Mouse (Mus musculus): ENCODE results near the gene Pax8. TPM values are rescaled to one million over a fixed set of nuclear protein-coding genes. Genes with fewer than 3 reads are reported as not detected.

Pax8 gene
- polyA plus RNA-seq, 1 experiment from 2014 or later, result 0.27 TPM

GRCm38 (mm10) chr2:24435699-24436098, 39.7 kb downstream of the Pax8 start:
- Histone ChIP-seq H3K36me3 (ENCODE audit: control insufficient read depth, insufficient read depth, low read length) (no peaks in the 10 kb centered on the region), H3K4me3 (ENCODE audit: low read depth, low read length) (no peak overlapping the region), H3K9me3 (replicated peaks; ENCODE audit: control insufficient read depth, low read length) (no peaks in the 10 kb centered on the region), H3K4me2 (no peak overlapping the region), H3K27me3 (ENCODE audit: control insufficient read depth, insufficient read depth, low read length) (no peaks in the 10 kb centered on the region), H3K9ac (ENCODE audit: low read depth, low read length) (no peak overlapping the region), H3K27ac (ENCODE audit: low read depth, low read length) (no peak overlapping the region), H3K4me1 (ENCODE audit: control insufficient read depth, insufficient read depth, low read length) (no peaks in the 10 kb centered on the region; the same call in 1 of the 2 replicates)
- no peak for ATAC-seq (replicated peaks; ENCODE audit: insufficient number of reproducible peaks, low FRiP score, low TSS enrichment)
- WGBS (ENCODE audit: insufficient replicate concordance), result 62% methylated on average over 11 of the region's 11 CpGs

GRCm38 (mm10) chr2:24434670-24435069, 40.7 kb downstream of the Pax8 start:
- H3K9me3 ChIP-seq (replicated peaks; ENCODE audit: control insufficient read depth, low read length), result no peaks in the 10 kb centered on the region
- no peak overlapping the region for H3K4me3 ChIP-seq (ENCODE audit: low read depth, low read length)
- no peak for ATAC-seq (replicated peaks; ENCODE audit: insufficient number of reproducible peaks, low FRiP score, low TSS enrichment)
- H3K27ac ChIP-seq (ENCODE audit: low read depth, low read length), result no peak overlapping the region
- 60% methylated on average over 2 of the region's 2 CpGs for WGBS (ENCODE audit: insufficient replicate concordance)
- H3K27me3 ChIP-seq (ENCODE audit: control insufficient read depth, insufficient read depth, low read length), result no peaks in the 10 kb centered on the region
- no peaks in the 10 kb centered on the region for H3K36me3 ChIP-seq (ENCODE audit: control insufficient read depth, insufficient read depth, low read length)
- H3K4me2 ChIP-seq, result no peak overlapping the region
- no peak overlapping the region for H3K9ac ChIP-seq (ENCODE audit: low read depth, low read length)
- no peaks in the 10 kb centered on the region; the same call in 1 of the 2 replicates for H3K4me1 ChIP-seq (ENCODE audit: control insufficient read depth, insufficient read depth, low read length)

GRCm38 (mm10) chr2:24429806-24430205, 45.6 kb downstream of the Pax8 start:
- Histone ChIP-seq H3K27ac (ENCODE audit: low read depth, low read length) (no peak overlapping the region), H3K9ac (ENCODE audit: low read depth, low read length) (no peak overlapping the region), H3K4me1 (ENCODE audit: control insufficient read depth, insufficient read depth, low read length) (no peaks in the 10 kb centered on the region; the same call in 1 of the 2 replicates), H3K4me3 (ENCODE audit: low read depth, low read length) (no peak overlapping the region), H3K27me3 (ENCODE audit: control insufficient read depth, insufficient read depth, low read length) (no peaks in the 10 kb centered on the region), H3K9me3 (replicated peaks; ENCODE audit: control insufficient read depth, low read length) (no peaks in the 10 kb centered on the region), H3K4me2 (no peak overlapping the region), H3K36me3 (ENCODE audit: control insufficient read depth, insufficient read depth, low read length) (no peaks in the 10 kb centered on the region)
- no peak for ATAC-seq (replicated peaks; ENCODE audit: insufficient number of reproducible peaks, low FRiP score, low TSS enrichment)
- WGBS (ENCODE audit: insufficient replicate concordance), result 71% methylated on average over 4 of the region's 4 CpGs

- 54% methylated on average over 12 of the region's 12 CpGs for WGBS (ENCODE audit: insufficient replicate concordance)
- H3K36me3 ChIP-seq (ENCODE audit: control insufficient read depth, insufficient read depth, low read length), result no peaks in the 10 kb centered on the region
- H3K9me3 ChIP-seq (replicated peaks; ENCODE audit: control insufficient read depth, low read length), result no peaks in the 10 kb centered on the region
- no peak overlapping the region for H3K27ac ChIP-seq (ENCODE audit: low read depth, low read length)
- no peak overlapping the region for H3K4me2 ChIP-seq
- no peaks in the 10 kb centered on the region for H3K4me1 ChIP-seq (ENCODE audit: control insufficient read depth, insufficient read depth, low read length)
- ATAC-seq (replicated peaks; ENCODE audit: insufficient number of reproducible peaks, low FRiP score, low TSS enrichment), result no peak
- H3K9ac ChIP-seq (ENCODE audit: low read depth, low read length), result no peak overlapping the region
- no peak overlapping the region for H3K4me3 ChIP-seq (ENCODE audit: low read depth, low read length)
- no peaks in the 10 kb centered on the region for H3K27me3 ChIP-seq (ENCODE audit: control insufficient read depth, insufficient read depth, low read length)
Observed at GRCm38 (mm10) chr2:24427866-24428675, 47.3 kb downstream of the Pax8 start.

GRCm38 (mm10) chr2:24425630-24426029, 49.8 kb downstream of the Pax8 start:
- WGBS (ENCODE audit: insufficient replicate concordance), result 65% methylated on average over 2 of the region's 2 CpGs
- H3K9me3 ChIP-seq (replicated peaks; ENCODE audit: control insufficient read depth, low read length), result no peaks in the 10 kb centered on the region
- ATAC-seq (replicated peaks; ENCODE audit: insufficient number of reproducible peaks, low FRiP score, low TSS enrichment), result no peak
- no peaks in the 10 kb centered on the region for H3K4me1 ChIP-seq (ENCODE audit: control insufficient read depth, insufficient read depth, low read length)
- H3K36me3 ChIP-seq (ENCODE audit: control insufficient read depth, insufficient read depth, low read length), result no peaks in the 10 kb centered on the region
- no peak overlapping the region for H3K27ac ChIP-seq (ENCODE audit: low read depth, low read length)
- H3K27me3 ChIP-seq (ENCODE audit: control insufficient read depth, insufficient read depth, low read length), result no peaks in the 10 kb centered on the region
- no peak overlapping the region for H3K4me3 ChIP-seq (ENCODE audit: low read depth, low read length)
- no peak overlapping the region for H3K9ac ChIP-seq (ENCODE audit: low read depth, low read length)
- no peak overlapping the region for H3K4me2 ChIP-seq

DNA sequence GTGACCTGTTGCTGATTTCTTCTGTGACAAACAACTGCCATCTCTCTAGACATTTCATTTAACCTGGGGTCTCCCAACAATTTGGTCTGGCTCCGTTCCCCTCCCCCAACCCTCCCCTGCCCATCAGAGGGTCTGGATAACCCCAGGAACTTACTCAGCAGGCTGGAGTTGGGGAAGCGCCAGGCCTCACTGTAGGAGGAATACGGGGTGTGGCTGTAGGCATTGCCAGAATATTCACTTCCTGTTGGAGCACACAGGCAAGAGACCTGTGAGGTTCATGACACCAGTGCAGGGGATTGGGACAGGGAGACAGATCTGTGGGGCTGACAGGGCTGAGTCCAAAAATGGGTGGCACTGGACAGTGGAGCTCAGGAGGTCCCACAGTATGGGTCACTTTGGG, 52.6 kb downstream of the Pax8 start:
- H3K4me3 ChIP-seq (ENCODE audit: low read depth, low read length), result no peak overlapping the region
- no peak overlapping the region for H3K9ac ChIP-seq (ENCODE audit: low read depth, low read length)
- no peak overlapping the region for H3K27ac ChIP-seq (ENCODE audit: low read depth, low read length)
- WGBS (ENCODE audit: insufficient replicate concordance), result 49% methylated on average over 3 of the region's 3 CpGs
- H3K36me3 ChIP-seq (ENCODE audit: control insufficient read depth, insufficient read depth, low read length), result no peaks in the 10 kb centered on the region
- no peak overlapping the region for H3K4me2 ChIP-seq
- H3K4me1 ChIP-seq (ENCODE audit: control insufficient read depth, insufficient read depth, low read length), result no peaks in the 10 kb centered on the region
- no peaks in the 10 kb centered on the region for H3K9me3 ChIP-seq (replicated peaks; ENCODE audit: control insufficient read depth, low read length)
- ATAC-seq (replicated peaks; ENCODE audit: insufficient number of reproducible peaks, low FRiP score, low TSS enrichment), result no peak
- no peaks in the 10 kb centered on the region for H3K27me3 ChIP-seq (ENCODE audit: control insufficient read depth, insufficient read depth, low read length)

DNA sequence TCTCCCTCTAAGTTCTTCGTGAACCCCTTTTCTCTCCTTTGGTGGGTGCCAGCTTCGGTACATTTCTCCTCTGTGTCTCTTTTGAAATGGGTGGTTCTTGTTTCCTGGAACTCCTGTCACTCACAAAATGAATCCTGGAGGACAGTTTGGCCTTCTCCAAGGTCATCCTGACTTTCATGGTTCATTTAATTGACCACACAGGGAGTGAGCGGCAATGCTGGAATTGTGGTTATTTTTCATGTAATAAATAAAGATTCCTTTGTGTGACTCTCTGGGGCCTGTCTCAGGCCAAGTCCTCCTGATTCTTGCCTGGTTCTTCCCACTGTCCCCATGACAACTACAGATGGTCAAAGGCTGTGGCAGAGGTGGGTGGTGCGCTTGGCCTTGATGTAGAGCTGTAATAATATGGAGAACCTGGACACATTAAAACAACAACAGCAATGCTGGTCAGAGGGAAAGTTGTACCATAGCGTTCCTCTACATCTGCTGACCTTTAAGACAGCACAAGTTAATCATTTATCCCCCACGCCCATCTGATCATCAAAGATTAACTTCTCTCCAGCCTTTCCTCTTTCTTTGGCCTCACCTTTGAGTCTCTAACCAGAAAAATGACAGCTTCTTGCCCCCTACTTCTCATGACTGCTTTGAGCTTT, 54.1 kb downstream of the Pax8 start:
- no peak for ATAC-seq (replicated peaks; ENCODE audit: insufficient number of reproducible peaks, low FRiP score, low TSS enrichment)

GRCm38 (mm10) chr2:24417564-24417963, 57.8 kb downstream of the Pax8 start:
- H3K27me3 ChIP-seq (ENCODE audit: control insufficient read depth, insufficient read depth, low read length), result no peaks in the 10 kb centered on the region
- H3K9ac ChIP-seq (ENCODE audit: low read depth, low read length), result no peak overlapping the region
- no peak overlapping the region for H3K4me2 ChIP-seq
- H3K4me3 ChIP-seq (ENCODE audit: low read depth, low read length), result no peak overlapping the region
- ATAC-seq (replicated peaks; ENCODE audit: insufficient number of reproducible peaks, low FRiP score, low TSS enrichment), result no peak
- H3K27ac ChIP-seq (ENCODE audit: low read depth, low read length), result no peak overlapping the region
- WGBS (ENCODE audit: insufficient replicate concordance), result 76% methylated on average over 4 of the region's 4 CpGs
- no peaks in the 10 kb centered on the region for H3K36me3 ChIP-seq (ENCODE audit: control insufficient read depth, insufficient read depth, low read length)
- no peaks in the 10 kb centered on the region for H3K4me1 ChIP-seq (ENCODE audit: control insufficient read depth, insufficient read depth, low read length)
- H3K9me3 ChIP-seq (replicated peaks; ENCODE audit: control insufficient read depth, low read length), result no peaks in the 10 kb centered on the region

More for the DNA sequence above, 54.1 kb downstream of the Pax8 start:
- H3K4me2 ChIP-seq, result no peak overlapping the region
- no peak overlapping the region for H3K9ac ChIP-seq (ENCODE audit: low read depth, low read length)
- no peak overlapping the region for H3K4me3 ChIP-seq (ENCODE audit: low read depth, low read length)
- no peak overlapping the region for H3K27ac ChIP-seq (ENCODE audit: low read depth, low read length)
- no peaks in the 10 kb centered on the region for H3K9me3 ChIP-seq (replicated peaks; ENCODE audit: control insufficient read depth, low read length)
- no peaks in the 10 kb centered on the region for H3K36me3 ChIP-seq (ENCODE audit: control insufficient read depth, insufficient read depth, low read length)
- H3K4me1 ChIP-seq (ENCODE audit: control insufficient read depth, insufficient read depth, low read length), result no peaks in the 10 kb centered on the region
- no peaks in the 10 kb centered on the region for H3K27me3 ChIP-seq (ENCODE audit: control insufficient read depth, insufficient read depth, low read length)
- 82% methylated on average over 6 of the region's 6 CpGs for WGBS (ENCODE audit: insufficient replicate concordance)
